Mouse (Mus musculus): ENCODE measurements around the gene Prkd3.

DNA sequence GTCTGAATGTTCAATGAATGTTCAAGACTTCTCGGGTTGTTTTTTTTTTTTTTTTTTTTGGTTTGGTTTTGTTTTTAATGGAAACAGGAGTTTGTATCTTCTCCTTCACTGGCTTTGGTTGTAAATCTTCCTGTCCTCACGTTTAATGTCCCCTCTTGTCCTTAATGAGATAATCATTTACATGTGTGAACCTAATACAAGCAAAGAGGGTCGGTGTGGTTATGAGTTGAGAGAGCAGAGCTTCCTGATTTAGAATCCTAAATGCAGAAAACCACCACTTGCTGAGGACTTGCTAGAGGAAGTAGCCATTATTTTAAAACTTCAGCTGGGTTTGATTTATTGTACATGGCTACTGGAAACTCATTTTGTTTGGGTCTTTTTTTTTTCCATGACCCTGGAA lies 2.1 kb upstream of the Prkd3 start:
- TF ChIP-seq FOSL1 (IDR thresholded peaks at IDR 0.05; ENCODE audit: insufficient read depth, low read length, poor library complexity, severe bottlenecking) (no peak), CTCF (IDR thresholded peaks at IDR 0.05; ENCODE audit: control insufficient read depth, insufficient read depth, insufficient read length) (no peak), MAX (IDR thresholded peaks at IDR 0.05) (no peak), MYOD1 (IDR thresholded peaks at IDR 0.05; ENCODE audit: control insufficient read depth, insufficient read length, low read depth) (no peak), MYOG (IDR thresholded peaks at IDR 0.05; ENCODE audit: control insufficient read depth, extremely low read depth, insufficient read length) (no peak), CEBPB (IDR thresholded peaks at IDR 0.05; ENCODE audit: low read depth) (no peak)

All from C2C12 (cell line).